Mouse (Mus musculus) intestine, embryonic 14.5 days (tissue): ENCODE data around the gene Ttc36. TPM values are rescaled to one million over a fixed set of nuclear protein-coding genes. Genes with fewer than 3 reads are reported as not detected.
"Not testable (repeated sequence)": the region's sequence is repeated elsewhere in the genome, so short reads cannot be mapped to it uniquely, and the experiment has no call there.

Source experiments
- ATAC-seq: fragments of 200-750 bp; cut with Nextera tagmentation; replicated peaks from 2 replicates; pipeline ENCODE4 v1.8.0; 2017; ENCODE audit warnings: low read depth, moderate number of reproducible peaks, moderate TSS enrichment, moderate library complexity; ENCODE audit not compliant: low FRiP score, low TSS enrichment
- DNase-seq: peaks from one replicate; pipeline ENCODE4 v3.0.0-alpha.2; 2018; ENCODE audit warnings: low spot score
- H3K27ac ChIP-seq: fragments of 300-500 bp; sonication (generic); 2 replicates; pipeline ENCODE4 v1.5.1; 2014; ENCODE audit warnings: low read depth, mild to moderate bottlenecking, control low read depth
- H3K27me3 ChIP-seq: fragments of 300-500 bp; sonication (generic); replicated peaks from 2 replicates; pipeline ENCODE4 v1.6.1; 2014; ENCODE audit warnings: low read length, control low read depth; ENCODE audit not compliant: control insufficient read depth, insufficient read depth
- H3K36me3 ChIP-seq: fragments of 300-500 bp; sonication (generic); 2 replicates; pipeline ENCODE4 v1.6.1; 2014; ENCODE audit warnings: low read length, control low read depth; ENCODE audit not compliant: control insufficient read depth, insufficient read depth
- H3K4me1 ChIP-seq: fragments of 300-500 bp; sonication (generic); replicated peaks from 2 replicates; pipeline ENCODE4 v1.6.1; 2014; ENCODE audit warnings: low read length, control low read depth, mixed read lengths; ENCODE audit not compliant: control insufficient read depth, insufficient read depth
- H3K4me2 ChIP-seq: fragments of 300-500 bp; sonication (generic); 2 replicates; pipeline ENCODE4 v1.6.1; 2014; ENCODE audit warnings: low read length
- H3K4me3 ChIP-seq: fragments of 300-500 bp; sonication (generic); 2 replicates; pipeline ENCODE4 v1.5.1; 2014; ENCODE audit warnings: low read depth, low read length, control low read depth, mixed read lengths
- H3K9ac ChIP-seq: fragments of 300-500 bp; sonication (generic); 2 replicates; pipeline ENCODE4 v1.6.1; 2014; ENCODE audit warnings: mild to moderate bottlenecking, low read length
- H3K9me3 ChIP-seq: fragments of 300-500 bp; sonication (generic); 2 replicates; pipeline ENCODE4 v1.6.1; 2016; ENCODE audit warnings: low read length, control low read depth; ENCODE audit not compliant: control insufficient read depth
- WGBS: fragments of 180-500 bp; shearing (Covaris S2); extraction: QIAGEN DNeasy Blood & Tissue Kit; methylation state at CpG from one replicate; pipeline ENCODE4 v1.1.7; 2014; 5-methylcytosine and 5-hydroxymethylcytosine counted together
- polyA plus RNA-seq: library from polyadenylated mRNA; unstranded; fragments of >200 nt; fragmentation: Nextera tagmentation; extraction: Ambion mirVana; gene quantifications from 2 replicates; pipeline ENCODE4 v1.2.1, GENCODE M21; 2014

The Ttc36 gene
- polyA plus RNA-seq, 1 experiment from 2014 or later = 2.7 TPM

GRCm38 (mm10) chr9:44799958-44800324 is 2.9 kb downstream of the Ttc36 start:
- Histone ChIP-seq H3K9ac (no peak overlapping the region), H3K27ac (peak overlapping the region; percentile 55; the same call in 1 of the 2 replicates), H3K9me3 (no peaks in the 10 kb centered on the region), H3K36me3 (peaks cover 4% of the 10 kb centered on the region), H3K4me3 (peak overlapping the region; percentile 63; the same call in 1 of the 2 replicates), H3K4me1 (peaks cover 5% of the 10 kb centered on the region), H3K4me2 (peak overlapping the region; percentile 88), H3K27me3 (peaks cover 7% of the 10 kb centered on the region; the same call in 1 of the 2 replicates)
- no peak for ATAC-seq
- no peak for DNase-seq
- WGBS = 37% methylated on average over 9 of the region's 9 CpGs

DNA sequence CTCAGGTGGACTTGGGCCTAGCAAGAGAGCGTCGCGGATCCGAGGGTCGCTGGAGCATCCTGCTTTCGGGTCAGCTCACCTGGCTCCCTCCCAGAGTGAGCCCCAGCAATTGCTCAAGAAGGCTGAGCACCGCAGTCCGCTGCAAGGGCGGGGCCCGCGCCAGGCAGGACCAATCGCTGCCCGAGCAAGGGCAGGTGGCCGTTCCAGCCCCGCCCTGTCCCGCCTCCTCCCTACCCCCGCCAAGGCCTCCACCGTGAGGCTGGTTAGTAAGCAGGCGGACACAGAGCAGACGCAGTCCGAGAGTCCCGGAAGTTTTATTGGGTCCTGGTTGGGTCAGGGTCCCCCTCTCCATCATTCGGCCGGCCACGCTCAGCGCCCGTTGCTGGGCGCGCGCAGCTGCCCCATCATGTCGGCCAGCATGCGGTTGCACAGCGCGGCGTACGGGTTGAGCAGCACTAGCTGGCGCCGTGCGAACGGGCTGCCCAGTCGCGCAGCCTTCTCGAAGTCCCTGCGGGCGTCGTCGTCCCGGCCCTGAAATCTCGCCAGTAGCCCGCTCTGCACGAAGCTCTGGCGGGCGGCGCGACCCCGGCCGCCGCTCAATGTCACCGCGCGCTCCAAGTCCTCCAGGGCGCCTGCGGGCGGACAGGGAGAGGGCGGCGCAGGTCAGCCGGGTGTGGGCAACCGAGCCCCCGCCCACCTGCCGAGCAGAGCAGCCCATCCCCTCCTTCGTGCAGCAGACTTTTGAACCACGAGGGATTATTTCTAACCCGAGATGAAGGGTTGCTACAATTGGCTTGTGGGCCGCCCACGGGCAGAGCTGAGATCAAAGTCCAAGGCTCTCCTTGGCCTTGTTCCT is 3.5 kb downstream of the Ttc36 start, which contains the start of gene Tmem25:
Gene Tmem25 (minus strand): TSS at position 206 of the 856 bp plus-strand sequence.
- Histone ChIP-seq H3K4me1 (peaks cover 5% of the 10 kb centered on the region), H3K9ac (peak within 1 kb of the TSS; percentile 54), H3K4me2 (peak within 1 kb of the TSS; percentile 88), H3K9me3 (no peaks in the 10 kb centered on the region), H3K27me3 (peaks cover 7% of the 10 kb centered on the region; the same call in 1 of the 2 replicates), H3K36me3 (no peaks in the 10 kb centered on the region; the same call in 1 of the 2 replicates), H3K27ac (peak within 1 kb of the TSS; percentile 83), H3K4me3 (peak within 1 kb of the TSS; percentile 63)
- WGBS = under 1% methylated on average over 75 of the region's 75 CpGs
- peak; percentile 96 for ATAC-seq
- peak; percentile 92 for DNase-seq

- Histone ChIP-seq H3K27me3 (peaks cover 7% of the 10 kb centered on the region; the same call in 1 of the 2 replicates), H3K9me3 (no peaks in the 10 kb centered on the region), H3K36me3 (no peaks in the 10 kb centered on the region), H3K4me1 (peaks cover 5% of the 10 kb centered on the region), H3K27ac (no peak overlapping the region), H3K4me2 (peak overlapping the region; percentile 88), H3K4me3 (no peak overlapping the region), H3K9ac (no peak overlapping the region)
- ATAC-seq = no peak
- no peak for DNase-seq
- 38% methylated on average over 7 of the region's 7 CpGs for WGBS
These were observed 4.6 kb downstream of the Ttc36 start for GRCm38 (mm10) chr9:44798298-44798697.

DNA sequence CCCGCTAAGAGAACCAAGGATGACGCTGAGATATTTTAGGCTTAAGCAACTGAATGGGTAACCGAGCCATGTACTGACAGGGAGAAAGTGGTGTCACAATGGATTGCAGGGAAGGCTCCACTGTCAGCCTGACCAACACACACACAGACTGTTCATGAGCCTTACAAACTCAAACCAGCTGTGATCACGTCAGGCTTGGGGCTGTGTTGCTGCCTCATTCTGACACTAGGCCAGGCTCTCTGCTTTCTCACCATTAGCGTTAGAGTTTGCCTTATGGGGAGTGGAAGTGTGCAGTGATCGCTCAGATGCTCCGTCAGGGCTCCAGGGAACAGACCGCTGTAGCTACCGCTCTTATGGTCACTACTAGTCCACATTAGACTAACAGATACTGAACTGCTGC is 10.0 kb downstream of the Ttc36 start:
- no peak overlapping the region for H3K4me3 ChIP-seq
- 0 out of 2 replicates have a peak, but pooled peaks cover under 1% of the 10 kb centered on the region for H3K27me3 ChIP-seq
- no peaks in the 10 kb centered on the region for H3K4me1 ChIP-seq
- H3K9me3 ChIP-seq = no peaks in the 10 kb centered on the region
- peaks cover 43% of the 10 kb centered on the region for H3K36me3 ChIP-seq
- ATAC-seq = no peak
- H3K27ac ChIP-seq = no peak overlapping the region
- WGBS = 75% methylated on average over 9 of the region's 9 CpGs
- H3K9ac ChIP-seq = no peak overlapping the region
- DNase-seq = no peak
- H3K4me2 ChIP-seq = no peak overlapping the region

GRCm38 (mm10) chr9:44772750-44773651 is 29.9 kb downstream of the Ttc36 start:
- Histone ChIP-seq H3K4me3 (peak overlapping the region; percentile 82), H3K9ac (peak overlapping the region; percentile 91), H3K4me2 (peak overlapping the region; percentile 75), H3K27ac (peak overlapping the region; percentile 92), H3K36me3 (peaks cover 11% of the 10 kb centered on the region; the same call in 1 of the 2 replicates), H3K9me3 (no peaks in the 10 kb centered on the region), H3K27me3 (no peaks in the 10 kb centered on the region), H3K4me1 (no peaks in the 10 kb centered on the region)
- WGBS = under 1% methylated on average over 41 of the region's 41 CpGs
- peak; percentile 96 for DNase-seq
- peak; percentile 99 for ATAC-seq

DNA sequence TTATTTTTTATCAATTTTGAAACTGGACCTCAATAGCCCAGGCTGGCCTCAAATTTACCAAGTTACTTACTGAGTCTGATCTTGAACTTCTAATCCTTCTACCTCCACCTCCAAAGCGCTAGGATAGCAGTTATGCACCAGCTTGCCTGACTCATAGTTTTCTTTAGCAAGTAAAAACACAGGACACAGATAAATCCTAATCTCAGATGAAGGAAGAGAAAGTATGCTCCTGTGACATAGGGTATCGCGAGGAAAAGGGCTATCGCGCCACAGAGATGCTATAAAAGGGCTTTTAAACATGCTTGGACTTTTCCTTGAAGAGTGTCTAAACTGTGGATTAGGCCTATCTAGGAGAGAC is 30.5 kb downstream of the Ttc36 start:
- no peaks in the 10 kb centered on the region for H3K9me3 ChIP-seq
- 17% methylated on average over 5 of the region's 5 CpGs for WGBS
- no peak for DNase-seq
- no peak overlapping the region for H3K4me3 ChIP-seq
- H3K9ac ChIP-seq = no peak overlapping the region
- peaks cover 11% of the 10 kb centered on the region; the same call in 1 of the 2 replicates for H3K36me3 ChIP-seq
- H3K27ac ChIP-seq = 0 out of 2 replicates have a peak overlapping the region, but pooled peaks have one; percentile 29
- H3K4me2 ChIP-seq = peak overlapping the region; percentile 75; the same call in 1 of the 2 replicates
- ATAC-seq = no peak
- no peaks in the 10 kb centered on the region for H3K4me1 ChIP-seq
- H3K27me3 ChIP-seq = no peaks in the 10 kb centered on the region

DNA sequence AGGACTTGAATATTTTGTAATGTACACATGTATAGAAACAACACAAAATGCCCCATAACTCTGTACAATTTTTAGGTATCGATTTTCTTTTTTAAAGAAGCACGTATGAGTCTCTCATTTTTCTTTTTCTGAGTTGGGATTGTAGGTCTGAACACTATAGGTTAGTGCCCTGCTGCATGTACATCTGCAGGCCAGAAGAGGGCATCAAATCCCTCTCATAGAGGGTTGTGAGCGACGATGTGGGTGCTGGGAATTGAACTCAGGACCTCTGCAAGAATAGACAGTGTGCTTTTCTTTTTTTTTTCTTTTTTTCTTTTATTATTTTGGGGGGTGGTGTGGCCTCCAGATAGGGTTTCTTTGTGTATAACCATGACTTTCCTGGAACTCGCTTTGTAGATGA is 31.5 kb downstream of the Ttc36 start:
- H3K4me3 ChIP-seq = no peak overlapping the region
- no peak overlapping the region for H3K27ac ChIP-seq
- WGBS = 90% methylated on average over 5 of the region's 5 CpGs
- no peak for ATAC-seq
- H3K4me1 ChIP-seq = peaks cover 2% of the 10 kb centered on the region; the same call in 1 of the 2 replicates
- peaks cover 11% of the 10 kb centered on the region; the same call in 1 of the 2 replicates for H3K36me3 ChIP-seq
- no peaks in the 10 kb centered on the region for H3K9me3 ChIP-seq
- H3K27me3 ChIP-seq = no peaks in the 10 kb centered on the region
- DNase-seq = no peak
- H3K9ac ChIP-seq = no peak overlapping the region
- H3K4me2 ChIP-seq = no peak overlapping the region

GRCm38 (mm10) chr9:44768029-44768394 is 34.9 kb downstream of the Ttc36 start:
- peak overlapping the region; percentile 82 for H3K4me3 ChIP-seq
- H3K4me1 ChIP-seq = peaks cover 25% of the 10 kb centered on the region
- not testable (repeated sequence) for H3K27me3 ChIP-seq, DNase-seq, H3K36me3 ChIP-seq, H3K9me3 ChIP-seq, ATAC-seq, H3K9ac ChIP-seq, H3K27ac ChIP-seq
- WGBS = 42% methylated on average over 7 of the region's 9 CpGs
- peak overlapping the region; percentile 18 for H3K4me2 ChIP-seq
